Mouse (Mus musculus) heart, embryonic 12.5 days (tissue): ENCODE results near the gene Tjap1. TPM values are rescaled to one million over a fixed set of nuclear protein-coding genes. Genes with fewer than 3 reads are reported as not detected.

Experiments
- ATAC-seq: fragments of 200-750 bp; cut with Nextera tagmentation; 2 replicates; pipeline ENCODE4 v1.8.0; 2017; ENCODE audit warnings: moderate TSS enrichment, moderate library complexity; ENCODE audit not compliant: insufficient number of reproducible peaks, low FRiP score
- H3K27ac ChIP-seq: fragments of 300-500 bp; sonication (generic); 2 replicates; pipeline ENCODE4 v1.5.1; 2016; ENCODE audit warnings: mild to moderate bottlenecking, moderate library complexity; ENCODE audit not compliant: poor library complexity, severe bottlenecking
- H3K27me3 ChIP-seq: fragments of 300-500 bp; sonication (generic); replicated peaks from 2 replicates; pipeline ENCODE4 v1.6.1; 2016; ENCODE audit warnings: mild to moderate bottlenecking, moderate library complexity
- H3K36me3 ChIP-seq: fragments of 300-500 bp; sonication (generic); 2 replicates; pipeline ENCODE4 v1.6.1; 2016; ENCODE audit warnings: mild to moderate bottlenecking, moderate library complexity
- H3K4me1 ChIP-seq: fragments of 300-500 bp; sonication (generic); replicated peaks from 2 replicates; pipeline ENCODE4 v1.6.1; 2016; ENCODE audit warnings: mild to moderate bottlenecking
- H3K4me2 ChIP-seq: fragments of 300-500 bp; sonication (generic); 2 replicates; pipeline ENCODE4 v1.6.1; 2016; ENCODE audit warnings: mild to moderate bottlenecking, moderate library complexity
- H3K4me3 ChIP-seq: fragments of 300-500 bp; sonication (generic); 2 replicates; pipeline ENCODE4 v1.5.1; 2016; ENCODE audit warnings: mild to moderate bottlenecking
- H3K9ac ChIP-seq: fragments of 300-500 bp; sonication (generic); 2 replicates; pipeline ENCODE4 v1.6.1; 2016; ENCODE audit warnings: mild to moderate bottlenecking, moderate library complexity
- H3K9me3 ChIP-seq: fragments of 300-500 bp; sonication (generic); replicated peaks from 2 replicates; pipeline ENCODE4 v1.6.1; 2016; ENCODE audit warnings: mild to moderate bottlenecking, moderate library complexity
- WGBS: fragments of 180-500 bp; shearing (Covaris S2); methylation state at CpG from one replicate; pipeline ENCODE4 v1.1.7; 2016; 5-methylcytosine and 5-hydroxymethylcytosine counted together
- polyA plus RNA-seq: library from polyadenylated mRNA; unstranded; fragments of >200 nt; fragmentation: Nextera tagmentation; extraction: Ambion mirVana; gene quantifications from 2 replicates; pipeline ENCODE4 v1.2.1, GENCODE M21; 2016

The Tjap1 gene
- polyA plus RNA-seq: 43.7 and 44.1 TPM in 2 replicates

DNA sequence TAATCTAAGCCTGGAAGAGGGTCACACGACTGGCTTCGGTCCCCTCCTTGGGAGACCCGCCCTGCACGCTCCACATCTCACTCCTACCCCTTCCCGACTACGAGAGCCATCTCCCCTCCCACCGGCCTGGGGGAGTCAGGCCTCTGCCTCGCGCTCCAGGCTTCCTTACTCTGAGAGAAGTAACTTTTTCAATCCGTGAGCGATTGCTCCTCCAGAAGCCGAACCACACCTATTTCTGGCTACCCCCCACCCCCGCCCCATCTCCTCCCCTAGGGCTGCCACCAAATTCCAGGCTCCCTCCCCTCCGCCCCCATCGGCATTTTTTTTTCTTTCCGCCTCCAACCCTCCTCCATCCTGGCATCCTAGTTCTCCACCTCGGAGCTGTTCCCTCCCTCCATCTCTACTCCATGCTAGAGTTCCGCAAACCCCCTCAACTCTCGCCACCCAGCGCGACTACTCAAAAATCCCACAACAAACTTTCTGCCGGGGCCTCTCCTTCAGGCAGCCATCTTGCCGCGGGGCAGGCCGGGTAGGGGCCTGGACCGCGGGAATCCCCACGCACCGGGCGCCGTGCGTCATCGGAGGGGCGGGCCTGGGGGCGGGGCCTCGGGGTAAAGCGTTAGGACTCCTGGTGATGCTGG lies at the start of gene Tjap1:
TSS of gene Tjap1 (minus strand) at position 544 of the 641 bp plus-strand sequence.
- WGBS: under 1% methylated on average over 37 of the region's 37 CpGs
- peak within 1 kb of the TSS; percentile 83 for H3K4me3 ChIP-seq
- peak within 1 kb of the TSS; percentile 88 for H3K9ac ChIP-seq
- peak within 1 kb of the TSS; percentile 94 for H3K27ac ChIP-seq
- no peaks in the 10 kb centered on the region for H3K9me3 ChIP-seq
- H3K36me3 ChIP-seq: peaks cover 31% of the 10 kb centered on the region
- no peaks in the 10 kb centered on the region; the same call in 1 of the 2 replicates for H3K27me3 ChIP-seq
- ATAC-seq: peak; percentile 97
- peaks cover 27% of the 10 kb centered on the region for H3K4me1 ChIP-seq
- peak within 1 kb of the TSS; percentile 91 for H3K4me2 ChIP-seq

DNA sequence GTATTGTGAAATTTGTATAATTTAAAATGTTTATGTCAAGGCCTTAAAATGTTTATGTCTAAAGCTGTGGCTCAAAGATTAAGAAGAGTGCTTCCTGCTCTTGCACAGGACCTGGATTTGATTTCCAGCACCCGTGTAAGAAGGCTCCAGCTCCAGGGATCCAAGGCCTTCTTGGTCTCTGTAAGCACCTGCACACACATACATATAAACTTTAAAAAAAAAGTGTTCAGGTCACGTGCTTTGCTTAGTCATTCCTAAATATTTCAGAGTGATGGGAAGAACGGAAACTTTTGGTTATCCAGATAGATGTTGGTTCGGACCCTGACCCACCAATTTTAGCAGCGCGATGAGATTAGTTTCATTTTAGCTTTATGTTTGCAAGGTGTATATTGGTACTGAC lies 45.9 kb upstream of the Tjap1 start:
- H3K27ac ChIP-seq: no peak overlapping the region
- peak overlapping the region; percentile 81 for H3K4me2 ChIP-seq
- peaks cover 7% of the 10 kb centered on the region for H3K4me1 ChIP-seq
- 70% methylated on average over 6 of the region's 6 CpGs for WGBS
- no peak overlapping the region for H3K4me3 ChIP-seq
- peaks cover 9% of the 10 kb centered on the region; the same call in 1 of the 2 replicates for H3K36me3 ChIP-seq
- ATAC-seq: no peak
- no peaks in the 10 kb centered on the region for H3K27me3 ChIP-seq
- H3K9me3 ChIP-seq: peaks cover 3% of the 10 kb centered on the region; the same call in 1 of the 2 replicates
- no peak overlapping the region for H3K9ac ChIP-seq

DNA sequence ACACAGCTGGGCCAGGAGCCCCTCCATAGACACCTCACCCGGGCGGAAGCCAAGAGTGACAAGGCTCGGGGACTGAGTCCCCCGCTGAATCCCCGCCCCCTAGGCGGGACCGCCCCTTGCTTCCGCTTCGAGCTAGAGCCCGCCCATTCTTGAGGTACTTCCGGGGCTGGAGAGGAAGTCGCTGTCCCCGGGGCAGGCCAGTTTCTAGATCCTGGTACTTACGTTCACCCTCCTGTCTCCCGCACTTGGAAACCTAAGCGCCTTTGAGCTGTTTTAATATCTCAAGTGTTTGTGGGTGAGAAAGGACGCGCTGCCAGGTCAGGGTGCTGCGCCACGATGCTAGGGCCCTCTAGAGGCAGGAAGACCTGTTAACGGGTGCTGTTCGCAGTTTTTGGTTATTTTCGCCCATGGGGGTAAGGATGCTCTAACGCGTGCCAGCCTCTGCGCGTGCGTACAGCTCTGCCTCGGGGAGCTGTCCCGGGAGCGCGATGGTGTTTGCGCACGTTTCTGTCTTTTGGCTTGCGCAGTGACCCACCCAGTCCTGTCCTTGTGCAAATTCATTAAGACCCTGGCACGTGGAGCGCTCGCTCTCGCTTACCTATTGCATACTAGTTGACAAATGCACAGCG lies 45.2 kb upstream of the Tjap1 start, which contains the start of gene Abcc10:
TSS of gene Abcc10 (minus strand) at position 447 of the 629 bp plus-strand sequence.
- ATAC-seq: peak; percentile 97
- peaks cover 7% of the 10 kb centered on the region for H3K4me1 ChIP-seq
- H3K27ac ChIP-seq: peak within 1 kb of the TSS; percentile 93
- H3K4me3 ChIP-seq: peak within 1 kb of the TSS; percentile 69
- no peaks in the 10 kb centered on the region for H3K9me3 ChIP-seq
- no peaks in the 10 kb centered on the region for H3K27me3 ChIP-seq
- 0% methylated on average over 40 of the region's 40 CpGs for WGBS
- H3K36me3 ChIP-seq: peaks cover 16% of the 10 kb centered on the region
- peak within 1 kb of the TSS; percentile 82 for H3K9ac ChIP-seq
- H3K4me2 ChIP-seq: peak within 1 kb of the TSS; percentile 81

DNA sequence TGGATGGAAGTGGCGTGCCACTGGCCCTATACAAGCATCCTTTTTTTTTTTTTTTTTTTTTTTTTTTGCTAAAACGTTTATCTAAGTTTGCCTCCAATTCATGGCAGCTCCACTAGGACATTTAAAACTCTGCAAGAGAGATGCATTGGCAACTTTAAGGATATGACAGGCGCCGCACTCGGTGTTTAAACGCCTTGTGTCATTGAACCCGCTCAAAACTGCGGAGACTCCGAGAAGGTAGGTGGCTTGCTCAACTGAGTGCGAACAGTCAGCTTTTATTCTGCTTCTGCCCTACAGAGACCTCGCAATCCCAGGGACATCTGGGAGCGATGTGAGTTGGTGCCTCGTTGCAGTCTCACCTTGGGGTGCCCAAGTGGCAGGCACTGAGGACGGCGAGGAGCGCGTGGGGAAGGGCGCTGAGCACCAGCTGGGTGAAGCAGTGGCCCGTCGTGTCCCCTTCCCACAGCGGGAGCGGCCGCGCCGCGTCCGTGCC lies 44.6 kb upstream of the Tjap1 start:
- Histone ChIP-seq H3K36me3 (peaks cover 19% of the 10 kb centered on the region), H3K9ac (peak overlapping the region; percentile 82), H3K27ac (peak overlapping the region; percentile 93), H3K4me1 (peaks cover 7% of the 10 kb centered on the region), H3K4me2 (peak overlapping the region; percentile 81), H3K27me3 (no peaks in the 10 kb centered on the region), H3K9me3 (no peaks in the 10 kb centered on the region), H3K4me3 (peak overlapping the region; percentile 69)
- ATAC-seq: no peak
- WGBS: 3% methylated on average over 26 of the region's 27 CpGs

DNA sequence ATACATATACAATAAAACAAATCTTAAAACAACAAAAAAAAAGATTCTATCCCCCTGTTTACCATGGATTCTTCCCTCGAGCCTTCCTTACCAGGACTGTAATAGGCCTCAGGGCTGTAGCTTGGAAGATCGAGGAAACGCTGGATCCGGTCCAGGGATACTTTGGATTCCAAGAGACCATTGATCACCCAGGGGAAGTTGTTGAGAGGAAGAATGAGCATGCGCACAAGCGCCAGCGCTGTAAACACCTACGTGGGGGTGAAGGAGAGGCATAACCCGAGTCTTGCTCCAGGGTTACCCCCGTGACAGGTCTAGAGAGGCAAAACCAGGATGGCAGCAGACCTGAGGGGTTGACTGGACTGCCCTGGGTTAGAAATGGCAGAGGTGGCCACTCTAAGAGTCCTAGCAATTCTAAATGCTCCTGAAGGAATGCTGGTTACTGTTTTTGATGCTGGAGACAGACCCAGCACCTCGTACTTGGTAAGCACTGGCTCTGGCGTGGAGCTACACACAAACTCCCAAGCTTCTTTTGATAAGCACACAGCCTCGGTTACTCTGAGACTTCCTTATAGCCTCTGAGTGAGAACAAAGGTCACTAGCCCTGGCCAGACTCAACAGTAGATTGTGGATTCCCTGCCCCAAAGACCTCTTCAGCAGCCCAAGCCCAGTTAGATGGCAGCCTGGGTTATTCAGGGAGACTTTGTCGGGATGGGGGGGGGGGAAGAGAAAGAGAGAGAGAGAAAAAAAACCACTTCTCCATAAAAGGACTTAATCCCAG lies 39.4 kb upstream of the Tjap1 start:
- no peaks in the 10 kb centered on the region; the same call in 1 of the 2 replicates for H3K9me3 ChIP-seq
- WGBS: 81% methylated on average over 14 of the region's 14 CpGs
- no peak for ATAC-seq

DNA sequence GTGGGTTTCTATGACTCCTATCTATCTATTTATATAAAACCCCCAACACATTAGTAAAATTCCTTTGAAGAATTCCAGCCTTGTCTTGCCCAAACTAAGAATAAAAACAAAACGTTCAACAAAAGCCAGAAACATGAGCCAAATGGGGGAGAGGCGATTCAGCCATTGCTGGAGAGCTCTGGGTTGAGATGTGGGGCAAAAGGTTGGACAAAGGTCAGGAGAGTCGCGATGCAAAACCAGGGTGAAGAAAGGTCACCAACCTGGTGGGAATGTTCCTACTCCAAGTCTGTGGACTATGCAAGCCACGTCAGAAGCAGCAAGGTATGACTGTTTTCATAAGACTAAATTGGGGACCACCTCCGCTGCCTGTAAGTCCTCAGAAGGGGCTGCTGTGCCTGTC lies 37.7 kb upstream of the Tjap1 start:
- H3K4me2 ChIP-seq: no peak overlapping the region
- no peaks in the 10 kb centered on the region; the same call in 1 of the 2 replicates for H3K9me3 ChIP-seq
- no peak for ATAC-seq
- no peak overlapping the region for H3K9ac ChIP-seq
- peaks cover 42% of the 10 kb centered on the region for H3K36me3 ChIP-seq
- WGBS: 69% methylated on average over 6 of the region's 6 CpGs
- H3K4me1 ChIP-seq: no peaks in the 10 kb centered on the region
- no peak overlapping the region for H3K27ac ChIP-seq
- no peaks in the 10 kb centered on the region for H3K27me3 ChIP-seq
- no peak overlapping the region for H3K4me3 ChIP-seq

More for the DNA sequence above, 39.4 kb upstream of the Tjap1 start:
- Histone ChIP-seq H3K27ac (no peak overlapping the region), H3K4me1 (peaks cover 4% of the 10 kb centered on the region; the same call in 1 of the 2 replicates), H3K4me2 (no peak overlapping the region), H3K4me3 (no peak overlapping the region), H3K9ac (no peak overlapping the region), H3K27me3 (no peaks in the 10 kb centered on the region), H3K36me3 (peaks cover 42% of the 10 kb centered on the region)

DNA sequence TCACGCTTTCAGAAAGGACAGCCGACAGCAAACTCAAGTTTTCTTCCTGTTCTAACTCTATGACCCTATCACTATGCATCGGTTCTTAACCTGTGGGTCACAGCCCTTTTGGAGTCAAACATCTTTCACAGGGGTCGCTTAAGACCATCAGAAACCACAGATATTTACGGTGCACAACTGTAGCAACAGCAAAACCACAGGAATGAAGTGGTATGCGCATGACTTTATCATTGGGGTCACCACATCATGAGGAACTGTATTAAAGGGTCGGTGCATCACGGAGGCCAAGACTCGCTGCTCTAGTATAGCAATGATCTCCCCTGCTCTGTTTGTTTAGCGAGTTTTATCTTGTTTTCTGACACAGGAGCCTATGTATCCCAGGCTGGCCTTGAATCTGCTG lies 33.0 kb upstream of the Tjap1 start:
- H3K4me1 ChIP-seq: no peaks in the 10 kb centered on the region
- H3K27me3 ChIP-seq: no peaks in the 10 kb centered on the region
- no peak overlapping the region for H3K4me2 ChIP-seq
- no peak overlapping the region for H3K27ac ChIP-seq
- H3K4me3 ChIP-seq: no peak overlapping the region
- H3K9me3 ChIP-seq: no peaks in the 10 kb centered on the region
- WGBS: 85% methylated on average over 10 of the region's 10 CpGs
- no peak for ATAC-seq
- peaks cover 15% of the 10 kb centered on the region for H3K36me3 ChIP-seq
- H3K9ac ChIP-seq: no peak overlapping the region

DNA sequence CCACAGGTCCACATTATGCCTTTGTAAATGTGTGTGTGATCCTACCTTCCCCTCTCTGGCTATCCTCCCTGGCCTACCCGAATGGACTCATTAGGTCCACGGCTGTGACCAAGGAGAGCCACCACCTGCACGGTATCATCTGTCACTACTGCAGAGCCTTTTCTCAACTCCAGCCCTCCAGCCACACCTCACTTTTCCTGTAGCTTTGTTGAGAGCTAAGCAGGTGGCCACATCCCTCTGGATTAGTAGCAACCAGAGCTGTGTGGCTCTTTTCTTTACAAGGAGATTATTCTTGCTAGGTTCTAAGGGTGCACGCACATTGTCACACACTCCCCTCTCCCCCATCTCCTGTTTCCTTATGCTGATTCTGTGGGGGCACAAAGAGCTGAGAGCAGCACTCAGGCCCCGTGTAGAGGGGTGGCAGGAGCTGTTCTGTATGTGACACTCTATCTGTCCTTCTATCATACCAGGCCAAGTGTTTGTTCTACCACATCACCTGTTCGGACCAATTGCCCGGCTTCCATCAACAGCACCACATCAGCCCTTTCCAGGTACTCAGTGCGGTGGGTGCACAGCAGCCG lies 30.4 kb upstream of the Tjap1 start:
- Histone ChIP-seq H3K27me3 (no peaks in the 10 kb centered on the region), H3K27ac (no peak overlapping the region), H3K36me3 (peaks cover 6% of the 10 kb centered on the region; the same call in 1 of the 2 replicates), H3K4me3 (no peak overlapping the region), H3K9me3 (no peaks in the 10 kb centered on the region), H3K4me2 (no peak overlapping the region), H3K9ac (no peak overlapping the region), H3K4me1 (peaks cover 9% of the 10 kb centered on the region)
- no peak for ATAC-seq
- WGBS: 83% methylated on average over 9 of the region's 9 CpGs

DNA sequence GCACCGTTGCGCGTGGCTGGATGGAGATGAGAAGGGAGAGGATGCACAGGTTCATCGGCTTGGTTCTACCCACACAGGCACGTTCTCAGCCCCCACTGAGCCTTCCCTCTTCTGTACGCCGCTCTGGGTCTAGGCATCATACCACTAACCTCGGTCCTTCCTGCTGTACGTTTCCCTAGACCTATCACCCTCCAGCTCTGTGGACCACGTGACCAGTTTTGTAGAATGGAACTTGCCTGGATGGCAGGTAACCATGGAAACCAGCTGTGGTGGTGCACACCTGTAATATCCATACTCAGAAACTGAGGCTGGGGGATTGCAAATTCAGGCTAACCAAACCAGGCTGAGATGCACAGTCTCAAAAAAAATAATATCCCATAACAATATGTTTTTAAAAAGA lies 27.7 kb upstream of the Tjap1 start:
- no peak overlapping the region for H3K27ac ChIP-seq
- H3K4me3 ChIP-seq: no peak overlapping the region
- peaks cover 16% of the 10 kb centered on the region for H3K36me3 ChIP-seq

DNA sequence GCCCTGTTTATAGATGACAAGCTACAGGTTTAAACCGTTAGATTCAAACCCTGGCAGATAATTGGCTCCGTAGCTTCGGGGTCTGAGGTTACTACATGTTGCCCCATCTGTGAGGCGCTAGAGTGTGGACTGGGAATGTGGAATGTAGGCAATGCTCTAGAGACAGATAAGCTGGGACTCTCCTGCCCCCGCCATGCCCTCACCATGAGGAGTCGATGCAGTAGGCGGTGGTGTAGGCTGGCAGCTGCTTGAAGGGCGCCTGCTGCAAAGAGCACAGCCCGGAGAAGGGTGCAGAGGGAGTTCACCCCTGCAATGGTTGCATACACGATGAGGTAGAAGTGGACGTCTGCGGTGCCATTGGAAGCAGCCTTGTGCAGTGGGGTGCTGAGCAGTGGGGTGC lies 27.0 kb upstream of the Tjap1 start:
- peak; percentile 58; the same call in 1 of the 2 replicates for ATAC-seq
- H3K27ac ChIP-seq: 0 out of 2 replicates have a peak overlapping the region, but pooled peaks have one; percentile 43

More for the DNA sequence above, 27.7 kb upstream of the Tjap1 start:
- Histone ChIP-seq H3K9me3 (no peaks in the 10 kb centered on the region), H3K4me1 (peaks cover 12% of the 10 kb centered on the region), H3K4me2 (no peak overlapping the region), H3K27me3 (no peaks in the 10 kb centered on the region), H3K9ac (peak overlapping the region; percentile 51)
- 80% methylated on average over 10 of the region's 10 CpGs for WGBS
- ATAC-seq: no peak

More for the DNA sequence above, 27.0 kb upstream of the Tjap1 start:
- Histone ChIP-seq H3K4me1 (peaks cover 15% of the 10 kb centered on the region), H3K4me2 (0 out of 2 replicates have a peak overlapping the region, but pooled peaks have one; percentile 9), H3K9ac (peak overlapping the region; percentile 51; the same call in 1 of the 2 replicates), H3K27me3 (no peaks in the 10 kb centered on the region), H3K4me3 (no peak overlapping the region), H3K36me3 (peaks cover 18% of the 10 kb centered on the region), H3K9me3 (no peaks in the 10 kb centered on the region)
- 41% methylated on average over 12 of the region's 12 CpGs for WGBS
